Mouse (Mus musculus) ES-E14 (cell line): ENCODE measurements around the gene Gm30302.

ENCODE experiments used
- CHD2 ChIP-seq: IDR thresholded peaks from 2 replicates; pipeline ENCODE4 v1.6.1; 2014; ENCODE audit warnings: mild to moderate bottlenecking, low read depth, low read length, inconsistent platforms
- HCFC1 ChIP-seq: IDR thresholded peaks from 2 replicates; pipeline ENCODE4 v1.6.1; 2012; ENCODE audit warnings: low read length, inconsistent platforms, borderline replicate concordance; ENCODE audit not compliant: insufficient read depth
- MAFK ChIP-seq: IDR thresholded peaks from 2 replicates; pipeline ENCODE4 v1.6.1; 2014; ENCODE audit warnings: mild to moderate bottlenecking, low read depth, low read length, inconsistent platforms; ENCODE audit not compliant: insufficient read depth
- ZNF384 ChIP-seq: IDR thresholded peaks from 2 replicates; pipeline ENCODE4 v1.6.1; 2012; ENCODE audit warnings: low read depth, low read length, inconsistent platforms

GRCm38 (mm10) chr13:49768048-49768447 is 30.8 kb downstream of the Gm30302 start:
- TF ChIP-seq HCFC1 (no peak), CHD2 (no peak), MAFK (no peak), ZNF384 (no peak)
